Mouse (Mus musculus): ENCODE results near the gene Olfr993. TPM values are rescaled to one million over a fixed set of nuclear protein-coding genes. Genes with fewer than 3 reads are reported as not detected.

The Olfr993 gene
- not detected for total RNA-seq (2023)

DNA sequence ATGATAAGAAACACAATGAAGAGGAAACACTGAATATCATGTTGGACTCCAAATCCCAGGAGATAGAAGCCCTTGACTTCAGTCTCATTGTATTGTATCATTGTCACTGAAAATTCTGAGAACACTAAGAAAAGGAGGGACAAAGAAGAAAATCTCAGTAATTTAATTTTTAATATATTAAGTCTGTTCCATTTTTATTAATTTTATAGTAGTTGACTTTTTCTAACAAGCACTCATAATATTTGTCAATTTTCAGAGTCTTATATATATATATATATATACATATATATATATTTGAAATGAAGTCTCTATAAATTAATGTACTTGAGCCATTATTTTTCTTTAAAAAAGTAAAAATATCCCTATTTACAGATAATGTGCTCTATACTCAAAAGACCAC, at the start of gene Olfr993:
TSS of gene Olfr993 (minus strand) at position 101 of the 400 bp plus-strand sequence.

DNA sequence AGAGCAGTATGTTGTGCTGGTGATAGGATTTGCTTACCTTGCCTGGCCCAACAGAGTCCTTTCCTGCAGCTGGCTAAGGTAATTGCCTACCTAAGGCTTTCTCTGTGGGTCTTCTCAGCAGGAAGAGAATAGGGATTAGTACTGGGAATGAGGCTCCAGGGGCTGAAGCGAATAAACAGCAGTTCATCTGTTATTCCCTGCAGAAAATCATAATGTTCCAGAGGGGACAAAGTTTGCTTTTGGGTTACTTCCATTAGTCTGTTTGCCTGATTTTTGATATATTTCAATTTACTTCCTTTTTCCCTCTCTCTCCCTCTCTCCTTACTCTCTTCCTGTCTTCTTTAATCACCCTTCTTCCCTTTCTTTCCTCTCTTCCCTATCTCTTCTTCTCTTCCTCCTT, 28.9 kb upstream of the Olfr993 start, which contains the start of gene Olfr995:
TSS of gene Olfr995 (minus strand) at position 101 of the 400 bp plus-strand sequence.

DNA sequence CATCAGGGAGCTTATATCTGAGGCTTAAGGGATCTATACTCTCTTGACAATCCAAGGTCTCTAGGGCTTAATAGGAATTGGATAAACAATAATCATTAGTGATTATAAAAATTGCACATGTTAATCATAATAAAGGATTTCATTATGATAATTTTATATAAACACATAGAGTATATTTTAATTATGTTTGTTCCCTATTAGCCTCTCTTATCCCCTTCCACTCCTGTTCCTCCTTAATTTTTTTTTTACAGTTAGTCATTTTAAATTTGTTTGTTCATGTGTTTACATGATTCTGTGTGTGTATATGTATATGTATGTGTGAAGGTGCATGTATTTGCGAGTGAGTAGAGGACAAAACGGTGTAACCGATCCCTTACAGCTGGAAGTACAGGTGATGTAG, 21.7 kb upstream of the Olfr993 start, which contains the start of gene Olfr994:
TSS of gene Olfr994 (minus strand) at position 101 of the 400 bp plus-strand sequence.

DNA sequence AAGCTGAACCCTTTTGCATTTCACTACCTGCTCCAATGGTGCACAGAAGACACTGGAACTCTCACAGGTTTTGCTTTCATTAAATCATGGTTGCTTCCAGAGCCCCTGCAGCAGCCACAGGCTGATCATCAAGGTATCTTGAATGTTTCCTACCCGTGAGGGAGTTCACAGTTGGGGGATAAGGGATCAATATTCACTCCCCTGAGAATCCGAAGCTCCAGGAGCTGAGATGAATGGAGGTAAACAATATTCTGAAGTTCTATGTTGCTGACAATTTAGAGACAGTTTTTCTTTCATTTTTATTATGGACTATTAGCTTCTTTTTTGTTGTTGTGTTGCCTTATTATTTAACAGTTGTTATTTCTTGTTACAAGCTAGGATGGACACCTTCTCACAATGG, 5.3 kb downstream of the Olfr993 start, which contains the start of gene Olfr992:
TSS of gene Olfr992 (minus strand) at position 101 of the 400 bp plus-strand sequence.

Other genes starting within 250 kb of the Olfr993 start
- gene Lrrc55, start 217.7 kb downstream of the Olfr993 start, total RNA-seq (2023): not detected
- gene Olfr987, start 75.6 kb downstream of the Olfr993 start, total RNA-seq (2023): not detected
- not detected for gene Olfr988, start 51.6 kb downstream of the Olfr993 start, total RNA-seq (2023)
- not detected for gene Olfr992, start 5.4 kb downstream of the Olfr993 start, total RNA-seq (2023)
- gene Olfr994, start 21.6 kb upstream of the Olfr993 start, total RNA-seq (2023): not detected
- gene Olfr995, start 28.8 kb upstream of the Olfr993 start, total RNA-seq (2023): not detected
- gene 4833423E24Rik, start 104.1 kb upstream of the Olfr993 start, total RNA-seq (2023): not detected
- not detected for gene Olfr996, start 164.3 kb upstream of the Olfr993 start, total RNA-seq (2023)
- gene Olfr998, start 174.1 kb upstream of the Olfr993 start, total RNA-seq (2023): not detected
- not detected for gene Olfr1000, start 197.0 kb upstream of the Olfr993 start, total RNA-seq (2023)
- gene Olfr1002, start 235.8 kb upstream of the Olfr993 start, total RNA-seq (2023): not detected
- not detected for gene Olfr154, start 249.6 kb upstream of the Olfr993 start, total RNA-seq (2023)